Mouse (Mus musculus): ENCODE results near the gene Tbc1d23. TPM values are rescaled to one million over a fixed set of nuclear protein-coding genes. Genes with fewer than 3 reads are reported as not detected.
"Not testable (repeated sequence)": the region's sequence is repeated elsewhere in the genome, so short reads cannot be mapped to it uniquely, and the experiment has no call there.

Gene Tbc1d23
- total RNA-seq (2021): 10 to 100 TPM; 42.0 to 55.3 TPM
- long read RNA-seq, transcript Tbc1d23-203 (19 exons, 3,112 nt): major isoform, 14 of 27 reads
- long read RNA-seq, partial matches to known transcripts: 3 of 27 reads
- long read RNA-seq, other reads (novel, unspliced or antisense): 6 of 27 reads

DNA sequence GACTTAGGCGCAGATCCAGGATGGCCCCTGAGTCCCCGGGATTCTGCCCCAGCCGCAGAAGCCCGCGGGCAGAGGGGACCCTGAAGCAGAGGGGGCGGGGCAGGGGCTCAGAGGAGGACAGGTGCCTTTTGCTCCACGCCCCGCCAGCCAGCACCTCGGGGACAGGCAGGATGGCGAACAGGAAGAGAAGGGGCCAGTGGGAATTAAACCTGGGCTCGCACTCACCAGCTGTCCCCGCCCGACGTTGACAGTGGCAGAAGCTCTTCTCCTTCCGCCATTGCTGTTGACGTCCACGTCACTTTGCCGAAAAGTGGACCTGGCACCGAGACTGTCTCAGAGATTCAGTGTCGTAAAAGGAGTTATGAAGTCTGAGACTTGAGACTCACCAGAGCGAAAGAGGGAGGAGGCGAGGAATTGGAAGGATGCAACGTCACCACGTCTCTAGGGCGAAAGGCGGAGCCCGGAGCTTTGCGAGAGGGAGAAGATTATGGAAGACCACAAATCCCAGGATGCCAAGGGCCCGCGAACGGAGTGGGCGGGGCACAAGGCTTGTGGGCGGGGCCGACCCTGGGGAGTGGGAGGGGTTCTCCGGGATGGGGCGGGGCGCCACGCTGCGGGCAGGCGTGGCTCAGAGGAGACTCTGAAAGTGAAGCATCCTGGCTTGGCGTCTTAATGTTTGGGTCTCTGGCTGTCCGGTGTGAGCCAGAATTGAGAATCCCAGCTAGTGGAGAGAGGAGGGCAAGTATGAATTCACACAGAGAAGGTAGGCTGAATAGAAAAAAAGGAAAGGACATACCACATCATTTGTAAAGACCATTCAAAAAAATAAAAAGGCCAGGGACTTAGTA lies at the start of gene Tbc1d23:
Tbc1d23 (minus strand) TSS at position 416 of the 848 bp plus-strand sequence.
- DNase-seq (ENCODE audit: low spot score in 2 of 2): peak; percentile 96 to 97

DNA sequence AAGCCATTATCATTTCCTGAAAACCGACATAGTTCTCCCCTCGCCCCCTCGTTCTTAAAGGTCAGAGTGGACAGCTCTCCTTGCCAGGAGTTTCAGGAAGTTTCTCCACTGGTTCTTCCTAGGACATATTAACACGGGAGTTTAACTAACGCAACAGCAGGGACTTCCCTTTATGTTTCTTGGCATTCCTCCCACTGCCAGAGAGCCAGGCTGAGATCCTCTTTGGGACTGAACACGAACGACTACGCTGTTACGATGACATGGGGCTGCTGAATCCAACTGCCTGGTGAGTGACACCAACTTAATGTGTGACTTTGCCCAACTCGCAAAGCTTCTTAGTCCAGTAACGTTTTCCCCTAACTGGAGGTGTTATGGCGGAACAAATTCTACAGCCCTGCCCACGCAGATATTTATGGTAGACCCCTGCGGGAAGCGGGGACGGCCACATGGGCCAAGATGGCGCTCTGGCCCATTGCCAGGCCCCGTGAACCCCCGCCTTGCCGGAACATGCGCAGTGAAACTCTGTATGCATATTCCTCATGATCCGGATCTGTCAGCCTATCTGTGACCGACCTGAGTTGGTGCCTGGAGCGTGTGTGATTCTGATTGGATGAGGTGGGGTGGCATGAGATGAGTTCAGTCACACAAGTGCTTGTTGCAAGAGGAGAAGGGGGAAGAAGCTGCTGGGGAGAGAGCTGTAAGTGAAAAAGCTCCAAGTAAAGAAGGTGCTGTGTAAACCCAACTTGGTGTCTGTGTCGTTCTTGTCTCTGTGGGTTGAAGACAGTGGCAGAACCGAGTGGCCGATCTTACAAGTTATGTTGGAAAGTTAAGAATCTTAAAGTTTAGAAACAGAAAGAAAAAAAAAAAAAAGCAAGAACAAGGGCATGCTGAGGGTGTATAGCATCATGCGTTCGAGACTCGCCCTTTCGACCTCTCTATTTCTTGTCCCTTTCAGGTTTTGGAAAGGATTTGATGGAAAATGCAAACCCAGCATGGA lies 49.2 kb upstream of the Tbc1d23 start:
- no peak for DNase-seq (ENCODE audit: low spot score in 2 of 2)

DNA sequence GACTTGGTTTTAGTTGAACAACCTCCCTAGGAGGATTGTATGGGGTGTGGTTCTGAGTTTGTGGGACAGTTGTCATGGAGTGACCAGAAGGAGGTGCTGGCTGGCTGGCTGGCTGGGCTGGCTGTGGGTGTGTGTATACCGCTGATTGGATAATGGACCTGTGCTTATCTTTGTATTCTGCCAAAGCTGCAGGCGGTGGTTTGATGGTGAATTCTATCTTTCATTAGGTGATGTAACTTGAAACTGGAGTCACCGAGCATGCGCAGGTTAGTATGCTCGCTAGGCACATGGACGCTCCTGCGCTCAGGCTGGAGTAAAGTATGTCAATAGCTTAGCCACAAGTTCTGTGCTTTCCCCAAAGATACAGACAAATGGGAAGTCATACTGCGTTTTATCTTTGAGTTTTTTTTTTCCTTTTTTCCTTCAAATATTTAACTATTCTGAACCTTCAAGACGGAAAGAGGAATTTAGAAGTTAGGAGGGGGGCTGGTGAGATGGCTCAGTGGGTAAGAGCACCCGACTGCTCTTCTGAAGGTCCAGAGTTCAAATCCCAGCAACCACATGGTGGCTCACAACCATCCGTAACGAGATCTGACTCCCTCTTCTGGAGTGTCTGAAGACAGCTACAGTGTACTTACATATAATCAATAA lies 47.8 kb upstream of the Tbc1d23 start:
- no peak for DNase-seq (ENCODE audit: low spot score in 2 of 2)

DNA sequence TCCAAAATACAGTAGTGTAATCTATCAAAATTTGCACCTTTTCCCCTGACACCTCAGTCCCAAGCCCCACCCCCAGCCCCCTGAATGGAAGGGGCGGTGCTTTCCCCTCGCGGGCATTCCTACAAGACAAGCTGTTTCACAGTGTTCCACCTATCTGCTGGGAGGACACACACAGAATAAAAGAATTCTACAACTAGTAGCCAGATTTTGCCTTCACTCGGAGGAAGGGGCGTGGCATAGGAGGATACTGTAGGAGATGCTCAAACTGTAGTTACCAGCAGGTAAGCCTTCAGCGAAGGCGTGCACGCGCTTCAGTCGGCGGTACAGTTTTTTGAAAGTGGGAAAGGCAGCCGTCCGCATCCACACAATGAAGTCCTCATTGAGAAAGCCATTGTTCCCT lies 38.4 kb upstream of the Tbc1d23 start:
- no peak for DNase-seq (ENCODE audit: low spot score in 2 of 2)

DNA sequence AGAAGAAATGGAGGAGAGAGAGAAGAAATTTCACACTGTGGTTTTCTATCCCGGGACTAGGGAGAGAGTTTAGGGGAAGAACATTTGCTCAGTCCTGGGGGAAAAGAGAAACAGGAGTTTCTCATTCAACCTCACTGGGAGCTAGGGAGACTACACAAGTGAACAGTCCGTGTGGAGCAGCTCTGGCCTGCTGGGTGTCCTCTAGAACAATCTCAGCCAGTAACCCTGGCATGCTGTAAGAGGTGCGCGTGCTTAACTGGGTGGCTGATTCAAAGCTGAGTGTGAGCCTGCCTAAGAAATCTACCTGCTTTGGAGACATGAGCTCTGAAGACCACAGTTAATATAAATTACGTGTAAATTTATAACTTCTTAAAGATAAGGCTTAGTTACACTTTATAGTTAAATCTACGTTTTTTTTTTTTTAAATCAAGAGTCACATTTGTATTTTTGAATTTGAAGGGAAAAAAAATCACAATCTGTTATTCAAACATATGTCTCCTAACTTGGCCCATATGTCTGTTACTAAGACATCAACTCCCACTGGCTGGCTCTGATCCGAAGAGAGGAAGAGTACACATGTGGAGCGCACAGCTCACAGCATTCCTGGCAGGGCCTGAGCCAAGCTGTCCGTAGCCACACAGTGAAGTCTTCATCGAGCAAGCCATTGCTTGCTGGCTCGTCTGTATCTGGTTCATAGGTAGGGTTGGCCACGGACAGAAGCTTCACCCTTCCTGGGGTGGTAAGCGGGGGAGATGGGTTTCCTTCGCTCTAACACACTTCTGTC lies 36.9 kb upstream of the Tbc1d23 start:
- peak; percentile 36 to 42 for DNase-seq (ENCODE audit: low spot score in 2 of 2)

DNA sequence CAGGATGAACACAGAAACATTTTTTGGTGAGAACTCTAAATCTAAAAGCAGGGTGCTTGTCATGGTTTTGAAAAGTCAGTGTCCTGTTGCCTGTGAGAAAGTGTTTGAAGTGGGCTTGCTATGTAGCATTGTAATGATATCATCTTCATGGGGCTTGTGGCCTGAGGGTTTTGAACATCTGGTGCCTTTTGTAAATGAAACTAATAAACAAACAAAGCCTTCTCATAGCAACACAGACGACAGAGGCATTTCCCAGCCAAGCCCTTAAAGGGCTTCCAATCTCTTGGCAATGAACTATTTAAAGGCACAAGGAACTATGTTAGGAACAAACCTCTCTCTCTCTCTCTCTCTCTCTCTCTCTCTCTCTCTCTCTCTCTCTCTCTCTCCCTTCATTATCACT lies 35.8 kb upstream of the Tbc1d23 start:
- DNase-seq (ENCODE audit: low spot score in 2 of 2): no peak

DNA sequence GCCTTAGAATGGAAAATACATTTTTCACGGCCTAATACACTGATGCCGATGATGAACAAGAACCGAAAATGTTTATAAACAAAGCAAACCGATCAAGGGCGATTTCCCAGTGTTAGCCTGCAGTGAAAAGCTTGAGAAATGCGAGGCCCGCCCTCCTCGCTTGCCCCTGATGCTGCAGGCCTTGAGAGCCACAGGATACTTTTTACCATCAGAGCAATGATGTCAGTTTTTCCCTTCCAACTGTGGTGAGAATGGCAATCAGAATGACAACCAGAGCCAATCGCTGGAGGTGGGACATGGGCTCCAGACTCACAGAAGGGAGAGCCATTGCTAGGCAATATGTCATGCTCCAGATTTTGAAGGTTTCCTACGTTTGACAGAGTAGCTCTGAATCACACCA lies 28.8 kb upstream of the Tbc1d23 start:
- no peak for DNase-seq (ENCODE audit: low spot score in 2 of 2)

DNA sequence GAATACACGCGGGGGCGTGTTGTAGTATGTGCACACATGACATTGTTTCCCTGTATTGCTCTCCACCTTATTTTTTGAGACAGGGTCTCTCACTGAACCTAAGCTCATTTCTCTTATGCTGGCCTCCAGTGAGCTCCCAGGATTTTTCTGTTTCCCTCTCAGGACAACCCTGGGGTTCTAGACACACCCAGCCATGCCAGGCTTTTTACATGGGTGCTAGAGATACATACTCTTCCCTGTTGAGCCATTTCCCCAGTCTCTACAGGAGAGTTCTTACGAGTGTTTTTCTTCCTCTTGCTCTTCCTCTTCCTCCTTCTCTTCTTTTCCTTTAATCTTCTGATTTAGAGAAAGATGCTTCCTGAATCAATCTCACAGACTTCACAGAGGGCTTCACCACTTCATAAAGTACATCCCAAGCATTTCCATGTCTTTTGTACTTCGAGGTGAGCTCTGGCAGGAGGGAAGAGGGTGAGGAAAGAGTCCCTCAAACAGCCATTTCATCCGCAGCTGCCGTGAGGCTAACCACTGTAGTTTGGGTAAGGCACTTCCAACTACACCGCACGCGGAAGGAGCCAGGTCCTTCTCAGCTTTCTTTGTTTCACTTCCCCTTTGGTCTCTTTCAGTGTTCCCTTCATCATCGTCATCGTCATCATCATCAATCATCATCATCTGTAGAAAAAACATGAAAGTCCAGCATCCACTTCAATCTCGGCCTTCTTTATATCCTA lies 28.2 kb upstream of the Tbc1d23 start:
- DNase-seq (ENCODE audit: low spot score in 2 of 2): no peak

DNA sequence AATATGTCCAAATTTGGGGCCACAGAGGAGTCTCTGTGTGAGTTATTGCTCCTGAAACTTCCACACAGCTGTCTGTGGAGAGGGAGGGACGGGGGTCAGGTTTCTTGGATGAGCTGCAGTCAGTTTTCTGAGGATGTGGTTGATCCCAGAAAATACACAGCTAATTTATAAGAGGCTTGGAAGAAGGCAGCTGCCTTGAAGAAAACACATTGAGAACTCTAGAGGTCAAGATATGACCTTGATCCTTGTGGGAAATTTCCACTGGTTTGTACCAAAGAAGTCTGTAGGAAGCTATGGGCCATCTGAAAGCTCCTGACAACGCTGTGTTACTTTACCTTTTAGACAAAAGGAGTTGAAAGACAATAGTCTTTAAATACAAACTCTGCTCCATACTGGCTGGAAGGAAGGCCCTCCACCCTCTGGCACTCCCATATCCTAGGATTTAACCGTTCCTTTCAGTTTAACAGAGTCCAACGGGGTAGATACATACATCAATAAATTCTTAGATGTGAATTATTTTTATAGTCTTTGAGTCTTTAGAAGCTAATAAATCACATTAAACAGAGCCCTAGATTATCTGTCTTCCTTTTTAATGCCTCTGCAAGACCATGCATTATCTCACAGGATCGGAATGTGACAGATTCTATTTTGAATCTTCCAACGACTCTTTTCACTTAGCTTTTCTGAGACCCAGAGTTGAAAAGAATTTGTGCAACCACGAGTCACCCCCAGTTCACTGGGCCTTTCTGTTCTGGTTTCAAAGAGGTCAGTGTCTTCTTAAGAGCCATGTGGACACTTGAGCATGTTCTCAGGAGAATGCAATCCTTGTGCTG lies 20.5 kb upstream of the Tbc1d23 start:
- DNase-seq (ENCODE audit: low spot score in 2 of 2): no peak

DNA sequence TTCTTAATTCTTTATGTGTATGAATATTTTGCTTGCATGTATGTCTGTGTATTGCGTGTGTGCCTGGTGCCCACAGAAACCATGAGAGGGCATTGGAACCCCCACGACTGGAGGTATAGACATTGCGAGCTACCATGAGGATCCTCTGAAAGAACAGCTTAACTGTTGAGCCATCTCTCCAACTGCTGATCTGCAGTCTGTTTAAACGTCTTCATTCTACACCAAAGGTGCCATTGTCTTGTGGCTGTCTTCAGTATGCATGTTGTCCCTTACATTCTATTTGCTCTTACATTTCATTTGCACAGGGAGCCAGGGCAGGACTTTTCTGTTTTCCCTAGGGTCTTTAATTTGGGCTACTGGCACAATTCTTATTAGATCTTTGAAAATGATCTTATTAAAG lies 19.7 kb upstream of the Tbc1d23 start:
- DNase-seq (ENCODE audit: low spot score in 2 of 2): no peak

DNA sequence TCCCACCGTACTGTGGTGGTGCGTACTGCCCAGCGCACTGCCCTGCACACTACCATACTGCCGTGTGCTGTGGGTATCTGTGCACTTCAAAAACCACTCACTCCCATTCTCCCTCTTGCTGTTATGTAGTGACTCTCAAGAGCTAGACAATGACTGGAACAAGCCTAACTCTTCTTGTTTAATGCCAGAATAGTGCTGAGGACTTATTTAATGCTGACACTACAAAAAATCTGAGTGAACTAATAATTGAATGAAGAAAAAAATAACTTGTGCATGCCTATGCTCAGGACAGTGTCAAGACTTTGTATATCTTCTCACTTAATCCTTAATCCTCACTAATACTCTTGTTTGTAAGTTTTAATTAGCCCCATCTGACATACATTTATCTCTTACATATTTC lies 16.2 kb upstream of the Tbc1d23 start:
- no peak for DNase-seq (ENCODE audit: low spot score in 2 of 2)

DNA sequence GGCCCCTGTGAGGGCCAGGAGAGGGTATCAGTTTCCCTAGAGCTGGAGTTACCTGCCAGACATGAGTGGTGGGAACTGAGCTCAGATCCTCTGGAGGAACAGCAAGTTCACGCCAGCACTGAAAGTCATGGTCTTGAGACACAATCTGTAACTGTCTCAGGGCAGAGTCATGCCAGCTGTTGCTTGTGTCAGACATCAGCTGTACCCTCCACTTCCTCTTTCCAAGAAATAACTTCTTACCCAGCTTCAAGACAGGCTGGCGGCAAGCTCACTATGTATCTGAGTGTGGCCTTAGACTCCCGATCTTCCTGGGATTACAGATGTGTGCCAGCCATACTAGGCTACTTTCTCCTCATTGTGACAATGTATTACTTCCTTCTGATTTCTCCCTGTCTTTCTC lies 15.3 kb upstream of the Tbc1d23 start:
- no peak for DNase-seq (ENCODE audit: low spot score in 2 of 2)

DNA sequence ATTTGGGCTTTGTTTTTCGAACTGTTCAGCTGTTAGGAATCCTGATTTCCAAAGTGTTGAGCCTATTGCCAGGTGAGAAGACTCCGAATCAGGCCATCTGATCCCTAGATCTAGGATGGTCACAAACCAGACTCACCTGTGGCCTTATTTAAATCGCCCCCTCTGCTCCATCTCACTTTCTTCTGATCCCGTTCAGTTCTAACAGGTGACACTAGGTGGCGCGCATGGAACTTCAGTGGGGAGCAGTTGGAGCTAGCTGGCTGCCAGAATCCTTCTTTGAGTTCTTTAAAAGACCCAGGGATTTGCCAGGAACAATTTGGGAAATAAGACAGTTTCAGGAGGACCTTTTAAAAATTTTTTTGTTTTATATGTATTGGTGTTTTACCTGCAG lies 12.5 kb upstream of the Tbc1d23 start:
- DNase-seq (ENCODE audit: low spot score in 2 of 2): peak; percentile 86 to 90

DNA sequence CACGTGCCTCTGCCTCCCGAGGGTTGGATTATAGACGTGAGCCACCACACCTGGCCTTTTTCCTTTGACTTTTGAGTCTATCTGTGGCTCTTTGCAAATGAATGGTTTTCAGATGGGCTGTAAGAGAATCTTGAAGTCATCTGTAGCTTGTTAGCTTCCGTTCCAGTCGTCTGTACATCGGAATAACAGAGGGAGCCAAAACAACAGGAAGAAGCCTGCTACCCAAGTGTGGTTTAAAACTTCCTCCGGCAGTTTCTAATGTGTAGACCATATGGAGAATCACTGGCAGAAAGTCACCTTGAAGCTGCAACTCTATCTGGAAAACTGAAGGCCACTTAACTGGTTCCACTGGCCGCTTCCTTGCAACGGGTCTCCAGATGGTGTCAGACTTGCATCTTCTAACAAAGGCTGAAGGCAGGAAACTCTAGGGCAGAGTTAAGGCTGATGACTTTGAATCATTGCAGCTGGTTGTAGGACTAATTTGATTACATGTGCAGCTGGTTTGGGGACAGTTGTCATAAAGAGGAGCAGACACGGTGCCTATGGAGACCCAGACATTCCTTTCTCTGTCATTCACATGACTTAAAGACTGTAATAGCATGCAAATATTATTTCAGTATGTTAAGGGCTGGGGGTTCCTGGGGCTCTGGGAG lies 12.0 kb upstream of the Tbc1d23 start:
- no peak for DNase-seq (ENCODE audit: low spot score in 2 of 2)

DNA sequence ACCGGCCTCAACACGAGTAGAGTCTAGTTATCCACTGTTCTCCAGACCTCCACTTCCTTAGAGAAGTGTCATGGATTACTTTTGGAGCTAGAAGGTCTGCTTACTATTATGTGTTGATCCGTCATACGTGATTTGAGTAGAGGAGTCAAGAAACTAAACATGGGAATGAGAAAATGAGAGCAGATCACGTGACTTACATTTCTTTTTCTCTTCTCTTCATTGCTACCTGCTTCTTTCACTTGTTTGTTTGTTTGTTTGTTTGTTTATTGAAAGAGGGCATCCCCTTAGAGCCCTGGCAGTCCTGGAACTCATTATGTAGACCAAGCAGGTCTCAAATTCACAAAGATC lies 11.5 kb upstream of the Tbc1d23 start:
- DNase-seq (ENCODE audit: low spot score in 2 of 2): no peak

DNA sequence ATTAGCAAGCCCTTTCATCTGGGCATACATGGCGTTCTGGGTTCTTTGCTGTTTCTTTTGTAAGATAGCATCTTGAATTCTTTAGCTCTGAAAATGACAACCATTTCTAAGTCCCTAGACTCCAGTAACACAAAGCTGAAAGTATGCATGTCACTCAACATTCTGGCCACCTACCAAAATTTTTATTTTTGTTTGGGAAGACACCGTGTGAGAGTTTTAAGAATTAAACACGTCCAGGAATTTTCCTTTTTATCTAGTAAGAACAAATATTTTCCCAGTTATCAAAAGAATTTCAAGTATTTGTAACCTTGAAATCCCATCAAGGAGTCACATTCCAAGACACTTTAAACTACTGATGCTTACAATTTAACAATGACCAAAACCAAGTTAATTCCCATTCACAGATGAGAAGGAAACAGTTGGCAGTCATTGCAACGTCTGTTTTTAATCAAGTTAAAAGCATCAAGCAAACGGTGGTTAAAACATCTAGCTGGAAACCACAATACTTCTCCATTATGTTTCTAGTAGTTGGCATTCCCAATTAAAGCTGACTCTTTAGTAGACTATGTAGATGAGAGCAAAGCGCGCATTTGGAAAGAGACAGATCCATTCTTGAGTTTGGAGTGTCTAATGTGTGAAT lies 4.7 kb upstream of the Tbc1d23 start:
- DNase-seq (ENCODE audit: low spot score in 2 of 2): no peak

DNA sequence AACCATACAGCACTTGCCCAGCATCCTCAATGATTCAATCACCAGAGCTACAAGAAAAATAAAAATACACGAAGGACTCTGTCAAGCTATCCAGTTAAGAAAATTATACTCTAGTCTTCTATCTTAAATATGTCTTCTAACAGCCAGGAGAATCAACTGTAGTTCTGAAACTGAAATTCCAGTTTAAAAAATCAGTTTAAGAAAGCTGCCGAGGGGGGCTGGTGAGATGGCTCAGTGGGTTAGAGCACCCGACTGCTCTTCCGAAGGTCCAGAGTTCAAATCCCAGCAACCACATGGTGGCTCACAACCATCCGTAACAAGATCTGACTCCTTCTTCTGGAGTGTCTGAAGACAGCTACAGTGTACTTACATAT lies 620 bp upstream of the Tbc1d23 start:
- DNase-seq (ENCODE audit: low spot score in 2 of 2): not testable (repeated sequence)

DNA sequence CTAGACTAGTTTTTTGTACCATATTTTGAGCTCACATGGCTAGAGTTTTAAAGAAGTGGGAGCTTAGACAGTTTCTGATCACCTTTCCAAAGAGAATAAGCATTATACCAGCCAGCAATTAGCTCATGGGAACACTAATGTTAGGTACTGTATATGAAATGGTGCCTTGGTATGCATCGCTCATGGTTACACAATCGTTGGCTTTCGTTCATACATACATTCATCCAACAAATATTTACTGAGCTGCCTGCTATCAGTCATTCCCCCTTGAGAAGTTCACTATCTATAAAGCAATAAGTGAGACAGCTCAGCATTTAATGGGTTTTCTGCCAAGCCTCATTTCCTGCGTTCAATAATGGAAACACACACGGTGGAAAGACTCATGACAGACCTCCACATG lies 4.9 kb downstream of the Tbc1d23 start:
- no peak for DNase-seq (ENCODE audit: low spot score in 2 of 2)
